Mouse (Mus musculus) liver (tissue): ENCODE data around the gene Ak7.

Experiments used
- DNase-seq: peaks from one replicate; pipeline ENCODE4 v3.0.0-alpha.2; 2020; ENCODE audit warnings: mixed read lengths

Ak7 gene

DNA sequence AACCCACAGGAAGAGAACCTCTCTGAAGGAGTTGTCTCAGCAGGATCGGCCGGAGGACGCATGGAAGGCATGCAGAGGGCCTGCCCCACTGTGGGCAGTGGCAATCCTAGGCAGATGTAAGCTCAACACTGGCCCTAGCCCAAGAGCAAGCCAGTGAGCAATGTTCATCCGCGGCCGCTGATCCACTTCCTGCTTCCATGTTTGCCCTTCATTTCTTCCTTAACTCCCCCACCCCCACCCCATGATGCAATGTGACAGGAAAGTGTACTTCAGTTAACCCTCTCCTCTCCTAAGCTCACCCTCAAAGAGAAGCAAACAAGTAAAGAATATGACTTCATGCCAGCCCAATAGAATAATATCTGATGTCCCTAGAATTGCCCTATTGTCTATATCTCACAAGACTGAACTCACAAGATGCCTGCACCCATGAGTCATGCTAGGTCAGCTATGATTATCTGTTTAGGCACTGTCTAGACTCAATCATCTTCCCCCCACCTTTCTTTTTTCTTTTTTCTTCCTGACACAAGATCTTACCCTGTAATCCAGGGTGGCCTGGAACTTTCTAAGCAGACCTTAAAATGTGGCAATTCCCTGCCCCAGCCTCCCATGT lies 25.2 kb downstream of the Ak7 start:
- DNase-seq, result no peak

DNA sequence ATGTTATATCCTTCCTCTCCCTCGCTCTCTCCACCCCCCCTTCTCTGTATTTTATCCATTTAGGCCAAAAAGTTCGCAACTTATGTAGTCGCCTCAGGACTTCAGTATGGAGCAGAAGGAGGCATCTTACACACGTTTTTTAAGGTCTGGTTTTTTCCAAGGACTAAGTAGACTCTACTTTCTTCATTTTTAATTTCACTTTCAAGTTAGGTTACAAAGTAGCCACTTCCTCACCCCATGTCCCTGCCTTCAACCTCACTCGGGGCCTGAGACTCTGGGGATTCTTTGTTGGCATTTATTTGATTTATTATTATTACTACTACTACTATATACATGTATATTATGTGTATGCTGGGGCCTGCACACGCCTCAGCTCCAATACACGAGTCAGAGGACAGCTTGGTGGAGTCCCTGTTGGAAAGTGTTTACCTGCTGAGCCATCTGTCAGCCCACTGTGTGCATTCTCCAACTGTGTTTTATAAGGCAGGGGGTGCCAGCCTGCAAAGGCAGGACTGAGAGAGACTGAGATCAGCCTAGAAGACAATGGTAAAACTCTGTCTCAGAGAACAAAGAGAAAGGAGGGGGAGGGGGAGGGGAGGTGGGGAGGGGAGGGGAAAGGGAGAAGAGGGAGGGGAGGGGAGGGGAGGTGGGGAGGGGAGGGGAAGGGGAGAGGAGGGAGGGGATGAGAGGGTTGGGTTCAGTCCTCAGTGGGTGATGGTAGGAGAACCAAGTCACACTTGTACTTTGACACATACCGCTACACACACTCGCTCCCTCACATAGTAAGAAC lies 27.8 kb downstream of the Ak7 start:
- no peak for DNase-seq

DNA sequence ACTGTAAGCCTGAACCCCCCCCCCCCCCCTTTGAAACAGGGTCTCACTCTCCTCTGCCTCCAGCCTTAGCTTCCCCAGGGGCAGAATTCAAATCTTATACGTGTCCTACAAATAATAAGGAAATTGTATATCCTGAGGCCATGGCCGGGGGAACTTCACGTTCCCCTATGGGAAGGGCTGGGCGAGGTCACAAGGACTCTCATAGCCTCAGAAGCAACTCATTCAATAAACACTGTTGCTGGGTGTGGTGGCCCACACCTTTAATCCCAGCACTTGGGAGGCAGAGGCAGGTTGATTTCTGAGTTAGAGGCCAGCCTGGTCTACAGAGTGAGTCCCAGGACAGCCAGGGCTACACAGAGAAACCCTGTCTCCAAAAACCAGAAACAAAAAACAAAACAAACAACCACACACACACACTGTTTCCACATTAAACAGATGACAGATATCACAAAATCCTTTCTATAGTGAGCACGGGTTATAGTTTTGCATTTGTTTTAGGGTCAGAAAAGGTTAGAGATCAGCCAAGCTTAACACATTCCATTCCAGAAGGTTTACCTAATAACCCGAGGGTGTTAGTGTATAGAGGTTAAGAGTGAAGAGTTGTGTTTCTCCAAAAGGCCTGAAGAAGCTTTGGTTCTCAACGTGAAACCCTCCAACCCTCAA lies 29.6 kb downstream of the Ak7 start:
- DNase-seq, result no peak

DNA sequence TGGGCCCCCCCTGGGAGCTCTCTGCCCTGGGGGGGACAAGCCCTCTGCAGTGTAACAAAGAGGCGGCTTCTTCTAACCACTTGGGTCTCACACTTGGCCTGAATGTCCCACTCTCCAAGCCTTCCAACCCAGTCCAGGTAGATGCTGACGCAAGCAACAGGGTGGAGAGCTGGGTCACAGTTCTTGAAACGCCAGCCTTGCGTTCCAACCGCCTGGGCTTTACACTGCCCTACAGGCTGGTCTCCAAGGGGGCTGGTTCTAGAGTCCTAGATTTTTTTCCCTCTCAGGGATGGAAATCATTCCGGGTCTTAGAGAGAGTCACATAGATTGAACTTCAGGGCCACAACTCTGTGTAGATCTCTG lies 30.1 kb downstream of the Ak7 start:
- no peak for DNase-seq

DNA sequence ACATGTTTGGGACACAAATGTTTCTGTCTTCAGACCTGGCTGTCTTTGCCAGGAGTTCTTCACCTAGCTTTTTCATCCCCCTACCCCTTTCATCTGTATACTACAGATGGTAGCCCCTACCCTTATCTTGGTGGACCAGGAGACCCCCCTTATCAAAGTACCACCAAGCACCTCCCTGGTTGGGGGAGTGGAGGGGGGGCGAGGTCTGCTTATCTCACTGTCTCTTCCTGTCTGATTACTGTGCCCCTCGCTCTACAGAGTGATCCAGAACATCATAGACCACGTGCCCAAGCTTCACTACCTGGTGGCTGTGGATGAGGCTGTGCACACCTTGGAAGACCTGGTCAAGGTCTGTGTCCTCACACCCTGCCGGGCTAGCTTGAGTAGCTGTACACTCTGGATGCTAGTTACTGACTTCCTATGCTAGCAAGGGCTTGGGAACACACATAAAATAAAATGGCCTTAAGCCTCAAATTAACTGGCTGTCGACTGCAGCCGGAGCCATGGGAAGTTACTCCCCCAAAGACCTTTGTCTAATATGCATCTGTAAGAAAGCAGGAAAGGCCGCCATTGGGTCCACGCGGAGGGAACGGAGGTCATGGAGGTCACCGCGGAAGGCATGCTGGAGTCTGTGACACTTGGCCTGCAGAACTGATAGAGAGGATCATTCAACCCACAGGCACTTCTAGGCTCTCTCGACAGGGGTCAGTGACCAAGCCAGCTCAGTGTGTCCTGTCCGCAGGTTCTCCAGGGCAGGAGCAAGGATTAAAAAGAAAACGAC lies 32.7 kb downstream of the Ak7 start:
- peak; percentile 47 for DNase-seq

DNA sequence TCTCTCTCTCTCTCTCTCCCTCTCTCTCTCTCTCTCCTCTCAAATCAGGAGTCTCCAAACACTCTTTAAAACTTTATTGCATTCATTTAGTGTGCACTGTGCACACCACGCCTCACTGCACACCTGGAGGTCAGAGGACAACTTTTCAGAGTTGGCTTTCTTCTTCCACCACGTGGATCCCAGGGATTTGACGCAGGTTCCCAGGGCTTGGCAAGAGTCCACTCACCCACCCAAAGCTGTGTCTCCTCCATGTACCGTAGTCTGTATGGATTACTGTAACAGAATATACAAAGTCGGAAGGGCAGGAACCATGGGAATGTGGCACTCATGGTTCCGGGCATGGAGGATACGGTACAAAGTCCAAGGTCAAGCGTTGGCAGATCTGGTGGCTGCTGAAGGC lies 33.9 kb downstream of the Ak7 start:
- no peak for DNase-seq

DNA sequence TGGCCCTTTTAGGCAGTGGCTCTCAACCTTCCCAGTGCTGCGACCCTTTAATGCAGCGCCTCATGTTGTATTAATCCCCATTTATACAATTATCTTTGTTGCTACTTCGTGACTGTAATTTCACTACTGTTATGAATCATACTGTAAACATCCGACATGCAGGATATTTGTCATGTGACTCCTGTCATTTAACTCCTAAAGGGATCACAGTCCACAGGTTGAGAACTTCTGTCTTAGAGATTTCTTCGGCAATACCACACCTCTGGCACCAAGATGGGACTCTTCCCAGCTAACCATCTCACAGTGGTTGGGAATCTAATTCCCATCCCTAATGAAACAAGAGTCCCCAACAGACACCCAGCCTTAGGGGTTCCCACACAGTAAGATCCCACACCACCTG lies 42.3 kb downstream of the Ak7 start:
- no peak for DNase-seq

DNA sequence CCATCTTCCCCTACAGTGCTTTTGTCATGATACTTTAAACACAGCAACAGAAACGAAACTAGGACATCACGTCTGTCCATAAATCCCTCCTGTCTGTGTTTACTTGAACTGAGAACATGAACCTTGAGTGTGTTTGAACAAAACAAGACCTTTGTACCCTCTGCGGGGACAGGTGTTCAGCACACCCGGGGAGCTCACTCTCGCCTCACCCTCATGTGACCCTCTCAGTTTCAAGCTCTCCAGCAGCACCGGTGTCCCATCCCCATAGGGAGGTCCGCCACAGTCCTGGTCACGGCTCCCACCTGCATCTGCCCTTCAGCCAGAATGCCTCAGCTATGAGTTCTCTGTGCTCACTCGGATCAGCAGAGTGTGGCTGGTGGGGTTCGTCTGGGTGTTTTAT lies 48.0 kb downstream of the Ak7 start:
- no peak for DNase-seq

DNA sequence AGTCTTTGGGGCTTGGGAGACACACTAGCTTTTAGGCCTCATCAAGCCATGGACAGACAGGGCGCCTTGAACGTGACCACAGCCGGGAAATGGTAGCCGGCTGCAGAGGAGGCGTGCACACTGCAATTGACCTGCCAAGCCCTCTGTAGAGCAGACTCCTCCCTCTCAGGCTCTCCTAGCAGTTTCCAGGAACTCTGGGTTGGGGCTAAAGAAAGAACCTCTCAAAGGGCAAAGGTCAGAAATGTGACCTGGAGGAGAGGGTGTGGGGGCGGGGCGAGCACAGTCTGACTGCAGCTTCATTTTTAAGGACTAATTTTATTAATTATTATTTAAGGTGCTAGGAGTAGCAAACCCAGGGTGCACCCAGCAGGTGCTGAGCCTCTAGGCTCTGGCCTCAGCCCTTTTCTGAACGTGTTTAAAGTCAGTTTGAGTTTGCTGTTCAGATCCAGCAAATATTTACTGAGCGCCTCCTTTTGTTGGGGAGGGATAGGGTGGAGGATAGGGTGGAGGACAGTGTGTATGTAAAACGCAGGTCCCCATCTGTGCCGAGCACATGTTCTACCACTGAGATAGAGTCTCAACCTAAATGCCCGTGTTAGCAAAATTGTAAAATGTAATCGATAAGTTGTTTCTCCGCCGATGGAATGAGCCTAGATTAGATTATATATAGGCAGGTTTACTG lies 52.2 kb downstream of the Ak7 start:
- DNase-seq, result peak; percentile 63

DNA sequence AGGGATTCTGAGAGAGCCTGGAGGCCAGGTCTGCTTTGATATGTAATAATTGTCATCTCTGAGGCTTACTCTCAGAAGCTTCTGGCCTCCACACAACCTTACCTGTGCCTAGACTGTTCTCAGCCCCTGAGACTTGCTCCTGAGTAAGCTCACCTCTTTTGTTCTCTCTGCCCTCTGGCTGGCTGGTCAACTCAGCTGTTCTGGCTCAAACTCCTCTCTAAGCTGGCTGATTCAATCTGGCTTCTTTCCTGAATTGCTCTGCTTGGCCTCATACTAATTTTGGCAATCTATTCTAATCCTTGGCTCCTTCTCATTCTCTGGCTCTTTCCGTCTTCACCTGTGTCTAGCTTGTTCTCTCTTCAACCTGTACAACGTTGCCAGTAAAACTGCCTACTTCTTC lies 53.1 kb downstream of the Ak7 start:
- DNase-seq, result no peak

DNA sequence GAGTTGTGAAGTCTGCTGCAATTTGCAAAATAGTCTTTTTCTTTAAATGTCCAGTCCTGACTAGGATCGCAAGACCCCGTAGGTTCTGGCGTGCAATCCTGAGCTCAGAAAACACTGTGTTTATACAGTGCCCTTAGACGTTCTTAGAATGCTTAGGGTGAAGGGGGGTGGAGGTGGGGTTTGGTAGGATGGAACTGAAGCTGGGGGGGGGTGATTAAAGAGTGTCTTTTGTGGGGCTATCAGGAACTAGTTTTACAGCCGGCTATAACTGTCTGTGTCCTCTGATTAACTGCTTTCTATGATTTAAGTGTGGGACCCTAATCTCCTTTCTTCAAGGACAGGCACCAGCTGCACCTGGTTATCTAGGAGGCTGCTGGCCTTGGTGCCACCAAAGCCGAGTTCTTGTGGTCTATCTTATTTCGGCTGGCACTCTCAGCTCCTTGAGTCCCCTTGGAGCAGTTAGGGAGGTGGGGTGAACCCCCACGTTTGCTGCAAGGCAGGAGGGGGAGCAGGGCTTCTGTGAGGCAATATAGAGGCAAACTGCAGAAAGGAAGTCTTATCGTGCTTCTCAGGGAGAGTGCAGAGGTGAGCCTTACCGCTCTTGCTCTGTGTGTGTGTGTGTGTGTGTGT lies 54.2 kb downstream of the Ak7 start:
- peak; percentile 74 for DNase-seq

DNA sequence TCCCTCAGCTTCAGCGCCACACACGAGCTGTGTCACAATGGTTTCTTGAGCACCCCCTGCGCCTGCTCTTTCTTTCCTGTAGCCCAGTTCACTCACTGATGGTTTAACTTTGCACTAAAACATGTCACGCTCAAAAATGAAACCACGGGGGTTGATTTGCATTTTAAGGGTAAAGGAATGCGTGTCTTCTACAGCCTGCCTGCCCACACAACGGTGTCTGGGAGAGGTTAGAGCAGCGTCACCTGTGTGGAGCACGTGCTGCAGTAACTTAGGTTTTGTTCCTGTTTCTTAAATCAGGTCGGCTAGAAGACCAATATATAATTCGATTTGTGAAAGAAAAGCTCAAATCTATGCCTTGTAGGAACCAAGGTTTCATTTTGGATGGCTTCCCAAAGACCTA lies 55.4 kb downstream of the Ak7 start:
- no peak for DNase-seq

DNA sequence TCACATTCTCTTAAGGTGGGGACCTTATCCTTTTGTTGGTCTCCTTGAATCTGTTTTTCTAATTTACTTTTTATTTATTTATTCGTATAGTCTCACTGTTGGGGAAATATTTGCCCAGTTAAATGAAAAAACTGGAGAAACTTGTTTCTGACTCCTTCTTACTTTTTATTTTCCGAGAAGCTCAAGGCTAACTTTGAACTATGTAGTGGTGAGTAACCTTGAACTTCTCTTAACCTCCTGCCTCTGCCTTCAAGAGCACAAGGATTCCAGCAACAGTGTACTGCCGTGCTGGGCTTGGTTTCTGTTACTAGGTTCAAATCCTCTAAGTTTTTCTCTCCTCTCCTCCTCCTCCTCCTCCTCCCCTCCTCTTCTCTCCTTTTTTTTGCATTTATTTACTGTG lies 55.9 kb downstream of the Ak7 start:
- DNase-seq, result no peak

DNA sequence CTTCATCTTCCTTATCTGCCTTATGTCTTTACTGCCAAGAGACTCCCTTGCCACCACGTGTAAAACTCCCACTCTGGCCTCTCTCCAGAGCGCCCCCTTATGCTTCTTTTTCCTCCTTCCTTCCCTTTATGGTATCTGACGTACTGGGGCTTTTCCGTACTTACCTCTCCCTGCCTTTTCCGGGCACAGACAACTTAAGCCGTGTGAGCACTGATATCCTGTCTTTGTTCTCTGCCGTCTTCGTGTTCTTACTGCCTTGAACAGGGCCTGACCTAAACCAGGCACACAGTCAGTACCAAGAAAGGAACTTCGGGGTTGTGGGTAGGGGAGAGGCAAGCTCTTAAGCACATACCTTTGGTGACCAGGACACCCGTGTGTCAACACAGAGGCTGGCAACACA lies 63.9 kb downstream of the Ak7 start:
- no peak for DNase-seq

DNA sequence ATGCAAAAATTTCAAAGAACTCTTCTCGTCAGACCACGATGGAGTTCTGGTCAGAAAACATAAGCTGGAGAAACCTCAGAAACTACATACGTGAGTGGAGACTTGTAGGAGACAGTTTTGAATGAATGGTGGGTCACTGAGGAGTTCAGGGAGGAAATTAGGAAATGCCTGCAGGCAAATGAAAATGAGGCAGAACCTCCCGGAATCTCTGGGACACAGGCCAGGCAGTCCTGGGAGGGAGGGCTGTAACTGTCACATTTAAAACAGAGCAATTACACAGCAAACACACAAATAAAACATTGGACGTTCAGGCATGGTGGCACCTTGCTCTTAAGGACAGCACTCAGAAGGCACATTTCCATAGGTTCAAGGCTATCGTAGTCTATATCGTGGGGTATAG lies 69.1 kb downstream of the Ak7 start:
- no peak for DNase-seq

DNA sequence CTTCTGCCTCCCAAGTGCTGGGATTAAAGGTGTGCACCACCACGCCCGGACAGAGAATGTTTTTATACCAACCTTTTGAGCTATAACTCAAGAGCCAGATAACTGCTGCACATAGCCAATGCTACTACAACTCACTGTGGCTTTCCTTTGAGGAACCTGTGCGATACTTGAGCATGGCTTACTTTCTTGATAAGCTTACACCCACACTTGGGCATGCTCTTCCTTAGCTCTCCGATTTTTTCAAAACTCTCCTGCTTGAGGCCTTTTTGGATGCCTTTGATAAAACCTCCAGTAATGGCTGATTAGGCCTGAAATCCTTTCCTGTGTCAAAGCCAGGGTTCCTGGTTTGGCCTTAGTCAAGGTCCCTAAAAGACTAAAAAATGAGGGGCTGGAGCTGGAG lies 71.9 kb downstream of the Ak7 start:
- no peak for DNase-seq

DNA sequence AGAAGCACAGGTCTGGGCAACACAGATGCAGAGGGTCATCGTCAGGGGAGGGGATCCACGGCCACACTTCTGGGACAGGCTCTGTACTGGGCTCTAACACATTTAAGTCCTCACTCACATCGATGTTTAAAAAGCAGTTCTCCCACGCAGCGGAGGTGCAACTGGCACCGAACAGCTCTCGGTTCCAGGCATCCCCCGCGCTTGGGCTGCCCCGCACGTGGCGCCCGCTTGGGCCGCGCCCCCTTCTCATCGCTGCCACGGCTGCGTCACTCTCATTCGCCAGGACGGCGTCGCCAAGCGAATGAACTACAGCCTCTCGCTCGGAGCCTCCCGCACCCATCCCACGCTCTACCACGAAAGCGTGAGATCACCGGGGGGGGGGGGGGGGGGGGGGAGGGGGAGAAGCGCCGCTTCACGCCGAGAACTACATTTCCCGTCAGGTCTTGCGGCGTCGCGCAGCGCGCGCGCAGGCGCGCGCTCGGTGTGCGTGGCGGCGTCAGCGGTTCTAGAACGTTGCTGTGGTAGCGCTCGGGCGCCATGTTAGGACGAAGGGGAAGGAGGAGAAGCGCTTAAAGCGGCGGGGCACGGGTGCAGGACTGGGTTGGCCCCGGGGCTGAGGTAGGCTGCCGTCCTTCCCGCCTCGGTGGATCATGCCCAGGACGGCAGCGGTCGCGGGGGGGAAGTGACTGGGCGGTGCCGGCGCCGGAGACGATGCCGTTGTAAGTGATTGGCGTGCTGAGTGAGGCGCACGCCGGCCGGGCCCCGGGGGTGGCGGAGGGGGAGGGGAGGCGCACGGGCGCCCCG lies 78.6 kb downstream of the Ak7 start, which contains the start of gene Papola:
Gene Papola, plus strand, starts transcription at position 499 of the 804 bp plus-strand sequence.
- peak; percentile 91 for DNase-seq

DNA sequence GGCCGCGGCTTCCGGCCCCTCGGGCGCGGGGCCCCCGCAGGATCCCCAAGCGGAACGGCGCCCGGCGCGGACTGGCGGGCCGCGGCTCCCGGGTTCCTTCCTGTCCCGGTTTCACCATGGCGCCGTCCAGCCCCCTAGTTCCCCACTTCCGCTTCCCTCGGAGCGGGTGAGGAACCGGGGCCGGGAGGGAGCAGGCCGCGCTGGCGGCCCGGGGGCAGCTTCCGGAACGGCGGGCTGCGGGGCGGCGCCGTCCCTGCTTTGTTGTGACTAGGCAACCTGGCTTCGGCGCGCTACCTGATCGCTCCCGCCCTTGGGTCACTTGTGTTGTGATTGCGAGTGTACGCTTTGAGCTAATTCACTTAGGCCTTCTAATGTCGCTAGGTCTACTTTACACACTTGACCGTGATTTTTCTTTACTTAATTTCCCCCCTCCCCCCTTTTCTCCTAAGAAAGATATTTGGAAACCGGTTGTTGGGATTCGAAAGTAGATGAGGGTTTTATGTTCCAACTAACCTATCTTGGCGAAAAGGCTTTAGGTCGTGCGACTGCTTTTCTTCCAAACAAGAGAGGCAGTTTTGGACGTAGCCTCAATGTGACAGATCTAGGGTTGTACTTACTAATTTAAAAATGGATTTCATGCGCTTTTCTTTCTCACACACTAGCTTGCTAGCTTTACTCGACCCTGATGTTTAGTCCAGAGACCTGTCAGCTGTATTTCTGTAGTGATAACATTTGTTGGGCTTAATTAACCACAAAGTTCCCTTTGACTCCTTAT lies 79.4 kb downstream of the Ak7 start:
- peak; percentile 77 for DNase-seq

DNA sequence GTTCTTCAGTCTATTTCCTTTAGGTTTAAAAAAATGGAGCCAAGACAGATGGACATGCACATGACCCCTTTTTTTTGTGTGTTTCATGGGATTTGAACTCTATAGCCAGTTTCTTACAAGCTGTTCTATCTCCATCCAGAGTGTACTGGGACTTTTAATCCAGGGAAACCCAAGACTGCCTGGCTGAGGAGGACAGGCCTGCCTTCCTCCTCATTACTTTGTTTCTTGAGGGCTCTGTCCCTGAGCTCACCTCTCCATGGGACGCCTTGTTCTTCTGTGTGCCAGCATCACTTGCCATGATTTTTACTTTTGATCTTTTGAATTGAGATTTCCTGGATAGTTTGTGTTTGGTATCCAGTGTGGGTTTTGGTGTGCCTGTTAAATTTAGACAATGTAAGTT lies 80.3 kb downstream of the Ak7 start:
- no peak for DNase-seq

DNA sequence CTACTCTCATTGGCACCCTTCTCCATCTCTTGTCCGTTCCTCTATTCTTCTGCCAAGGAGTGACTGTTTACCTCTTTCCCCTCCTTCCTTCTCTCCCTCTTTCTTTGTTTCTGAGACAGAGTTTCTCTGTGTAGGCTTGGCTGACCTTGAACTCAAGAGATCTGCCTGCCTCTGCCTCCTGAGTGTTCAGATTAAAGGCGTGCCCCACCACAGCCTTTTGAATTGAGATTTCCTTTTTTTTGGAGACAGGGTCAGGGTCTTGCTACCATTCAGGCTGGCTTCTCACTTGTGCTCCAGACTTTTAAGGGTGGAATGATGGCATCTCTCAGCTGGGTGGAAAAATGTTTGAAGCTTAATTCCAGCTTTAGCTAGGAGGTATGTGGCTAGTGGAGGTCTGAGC lies 81.8 kb downstream of the Ak7 start:
- no peak for DNase-seq

DNA sequence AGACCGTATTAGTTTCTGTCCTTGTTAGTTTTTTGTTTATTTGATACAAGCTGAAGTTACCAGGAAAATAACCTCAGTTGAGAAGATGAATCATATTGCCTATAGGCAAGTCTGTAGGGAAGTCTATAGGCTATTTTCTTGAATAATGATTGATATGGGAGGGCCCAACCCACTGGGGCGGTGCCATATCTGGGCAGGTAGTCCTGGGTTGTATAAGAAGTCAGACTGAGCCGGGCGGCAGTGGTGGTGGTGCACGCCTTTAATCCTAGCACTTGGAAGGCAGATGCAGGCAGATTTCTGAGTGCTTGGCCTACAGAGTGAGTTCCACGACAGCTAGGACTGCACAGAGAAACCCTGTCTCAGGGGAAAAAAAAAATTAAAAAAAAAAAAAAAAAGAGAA lies 84.1 kb downstream of the Ak7 start:
- DNase-seq, result peak; percentile 16
